Mouse (Mus musculus) CH12.LX (cell line): ENCODE data around the gene Tspear.
A peak's percentile ranks its signal among the peaks of the same experiment; 100 is the strongest.

ENCODE experiments used
- CTCF ChIP-seq, 2 experiments: IDR thresholded peaks in 1 of 2; conservative IDR thresholded peaks in 1 of 2; 2 replicates each; pipeline ENCODE4 v1.5.1; 2011 to 2012; ENCODE audit warnings: low read depth in 2 of 2, low read length in 2 of 2, improper control_type of control experiment in 1 of 2, inconsistent platforms in 1 of 2, mild to moderate bottlenecking in 1 of 2, moderate library complexity in 1 of 2
- MEF2A ChIP-seq: IDR thresholded peaks from 2 replicates; pipeline ENCODE4 v1.6.1; 2014; ENCODE audit warnings: low read depth, mild to moderate bottlenecking, inconsistent platforms, low read length, improper control_type of control experiment, borderline replicate concordance
- POLR2A ChIP-seq: IDR thresholded peaks from 2 replicates; pipeline ENCODE4 v1.6.1; 2011; ENCODE audit warnings: low read depth, mild to moderate bottlenecking, improper control_type of control experiment, low read length
- USF1 ChIP-seq: IDR thresholded peaks from 2 replicates; pipeline ENCODE4 v1.6.1; 2014; ENCODE audit warnings: low read depth, mild to moderate bottlenecking, inconsistent platforms, low read length, improper control_type of control experiment

- TF ChIP-seq MEF2A (no peak), POLR2A (no peak), CTCF (conservative IDR thresholded peaks at IDR 0.05 in 1 of 2, IDR thresholded peaks at IDR 0.05 in 1 of 2; ENCODE audit: low read depth in 2 of 2, low read length in 2 of 2) (peak in 1 of 2 experiments; percentile 44; a peak in 2 of 4 replicates), USF1 (no peak)
Measured at GRCm38 (mm10) chr10:77652046-77652445, 34.3 kb upstream of the Tspear start.
